Mouse (Mus musculus) T-helper 2 cell (primary cell): ENCODE data around the gene Acvr1b.

ENCODE experiments used
- in situ Hi-C: fragments of 300-600 bp; cut with MboI, MseI; formaldehyde crosslinking; loops from one replicate; pipeline ENCODE4 v1.15.1; 2025; ENCODE audit warnings: high pct_unique_total_duplicates

The Acvr1b gene

DNA sequence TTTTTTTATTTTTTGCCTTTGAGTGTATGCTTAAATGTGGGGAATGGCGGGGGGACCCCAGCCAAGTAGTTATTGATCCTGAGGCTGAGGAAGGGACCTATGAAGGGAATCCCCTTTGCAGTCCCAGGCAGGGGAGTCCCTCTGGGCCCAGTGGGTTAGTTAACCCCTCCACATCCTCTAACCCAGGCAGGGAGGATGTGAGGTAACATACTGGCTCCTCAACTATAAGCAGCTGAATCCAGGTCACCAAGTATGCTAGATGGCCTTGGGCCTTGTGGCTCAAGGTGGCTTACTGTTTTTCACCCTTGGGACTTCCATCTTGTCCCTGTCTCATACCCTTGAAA lies 73.3 kb downstream of the Acvr1b start:
- in situ Hi-C loops: no loop called here

DNA sequence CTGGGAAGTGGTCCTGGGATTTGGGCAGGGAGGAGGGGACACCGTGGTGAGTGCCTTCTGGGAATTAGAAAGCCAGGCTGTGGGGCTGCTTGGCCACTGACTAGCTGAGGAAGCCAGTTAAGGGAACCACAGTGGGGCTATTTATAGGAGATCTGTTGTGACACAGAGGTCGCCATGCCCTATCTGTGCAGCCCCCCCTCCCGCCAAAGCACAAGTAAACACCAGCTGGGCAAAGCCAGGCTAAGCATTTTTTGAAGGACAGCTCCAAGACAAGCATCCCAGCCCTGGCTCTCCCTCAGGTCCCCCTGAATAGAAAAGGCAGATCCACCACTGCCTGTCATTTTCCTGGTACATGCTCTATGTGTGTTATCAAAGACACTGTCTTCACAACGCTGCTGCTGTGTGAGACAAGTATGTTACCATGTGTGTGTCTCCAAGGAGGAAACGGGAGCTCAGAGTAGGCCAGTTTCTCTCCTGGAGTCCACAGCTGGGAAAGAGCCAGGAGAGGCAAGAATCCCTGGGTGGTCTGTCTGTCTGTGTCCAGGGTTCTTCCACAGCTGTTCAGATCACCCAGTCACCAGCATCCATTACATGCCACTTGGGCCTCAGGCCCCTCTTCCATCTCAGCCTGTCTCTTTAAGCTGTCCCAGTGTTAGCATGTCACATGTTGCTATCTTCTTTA lies 74.3 kb downstream of the Acvr1b start:
- in situ Hi-C loops: no loop called here

DNA sequence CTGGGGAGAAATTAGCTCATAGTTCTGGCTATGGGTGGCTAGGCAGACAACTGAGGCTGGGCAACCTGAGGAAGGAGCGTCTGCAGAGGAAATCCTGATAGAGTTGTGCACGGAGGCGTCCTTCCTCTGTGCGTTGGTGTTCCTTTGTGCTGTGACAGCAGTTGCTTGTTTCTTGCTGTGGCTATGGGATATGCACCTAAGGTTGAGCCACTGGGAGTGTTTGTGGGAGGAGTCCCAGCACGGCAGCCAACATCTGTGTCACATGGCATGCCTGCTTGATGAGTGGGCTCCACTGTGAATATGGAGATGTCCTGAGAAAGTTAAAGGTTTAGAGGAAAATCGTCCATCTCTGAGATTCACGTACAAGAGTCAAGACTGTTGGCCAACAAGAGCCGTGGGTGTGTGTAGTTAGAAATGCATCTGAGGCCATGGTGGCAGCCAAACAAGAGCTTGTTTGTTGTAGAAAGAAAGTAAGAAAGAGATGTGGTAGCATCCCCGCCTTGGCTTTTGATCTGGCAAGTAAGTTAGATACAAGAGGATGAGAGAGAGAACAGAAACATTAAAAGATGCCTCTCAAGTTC lies 76.4 kb downstream of the Acvr1b start:
- in situ Hi-C loops: no loop called here

DNA sequence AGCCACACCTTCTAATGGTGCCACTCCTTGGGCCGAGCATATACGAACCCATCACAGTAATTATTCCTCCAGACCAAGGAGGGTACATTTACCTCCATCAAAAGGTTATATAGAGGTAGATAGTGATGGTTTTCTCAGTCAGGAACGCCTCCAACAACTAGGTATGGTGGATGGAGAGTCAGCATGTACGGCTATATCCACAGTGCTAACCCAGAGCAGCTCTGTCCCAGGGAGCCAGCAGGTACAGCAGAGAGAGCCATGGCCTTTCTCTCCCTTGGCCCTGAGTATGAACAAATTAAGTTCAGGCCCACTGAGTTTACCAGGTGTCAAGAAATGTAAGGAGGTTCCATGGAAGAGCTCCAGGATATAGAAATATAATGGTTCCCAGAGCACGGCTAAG lies 78.1 kb downstream of the Acvr1b start:
- in situ Hi-C loops: no loop called here

DNA sequence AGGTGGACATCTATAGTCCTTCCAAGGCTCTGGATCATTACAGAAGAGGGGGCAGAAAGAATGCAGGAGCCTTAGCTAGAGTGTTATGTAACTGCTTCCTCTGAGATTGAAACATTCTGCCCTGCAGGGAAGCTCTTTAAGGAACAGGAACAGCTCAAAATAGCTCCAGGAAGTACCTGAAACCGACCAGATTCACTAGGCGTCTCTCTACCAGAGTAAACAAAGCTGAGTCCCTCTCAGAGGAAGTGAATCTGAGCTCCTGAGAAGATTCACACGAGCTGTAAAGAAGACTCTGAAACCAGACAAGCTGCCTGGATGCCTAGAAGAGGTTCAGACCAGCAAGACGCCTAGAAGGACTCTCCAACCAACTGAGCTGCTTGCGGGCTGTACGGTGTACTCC lies 78.7 kb downstream of the Acvr1b start:
- in situ Hi-C loops: no loop called here

DNA sequence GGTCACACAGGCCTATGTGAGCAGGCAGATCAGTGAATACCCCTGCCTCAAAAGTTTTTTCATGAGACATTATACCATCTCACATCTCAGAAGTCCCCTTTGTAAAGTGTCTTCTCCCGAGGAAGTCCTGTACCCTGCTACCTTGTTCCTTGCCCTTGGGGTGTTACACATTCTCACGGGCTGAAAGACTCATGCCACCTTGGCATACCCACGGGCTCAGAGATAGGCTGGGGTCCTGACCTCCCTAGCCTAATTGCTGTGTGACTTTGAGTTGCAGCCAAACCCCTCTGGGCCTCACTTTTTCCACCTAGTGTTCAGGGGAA lies 79.7 kb downstream of the Acvr1b start:
- in situ Hi-C loops: no loop called here

DNA sequence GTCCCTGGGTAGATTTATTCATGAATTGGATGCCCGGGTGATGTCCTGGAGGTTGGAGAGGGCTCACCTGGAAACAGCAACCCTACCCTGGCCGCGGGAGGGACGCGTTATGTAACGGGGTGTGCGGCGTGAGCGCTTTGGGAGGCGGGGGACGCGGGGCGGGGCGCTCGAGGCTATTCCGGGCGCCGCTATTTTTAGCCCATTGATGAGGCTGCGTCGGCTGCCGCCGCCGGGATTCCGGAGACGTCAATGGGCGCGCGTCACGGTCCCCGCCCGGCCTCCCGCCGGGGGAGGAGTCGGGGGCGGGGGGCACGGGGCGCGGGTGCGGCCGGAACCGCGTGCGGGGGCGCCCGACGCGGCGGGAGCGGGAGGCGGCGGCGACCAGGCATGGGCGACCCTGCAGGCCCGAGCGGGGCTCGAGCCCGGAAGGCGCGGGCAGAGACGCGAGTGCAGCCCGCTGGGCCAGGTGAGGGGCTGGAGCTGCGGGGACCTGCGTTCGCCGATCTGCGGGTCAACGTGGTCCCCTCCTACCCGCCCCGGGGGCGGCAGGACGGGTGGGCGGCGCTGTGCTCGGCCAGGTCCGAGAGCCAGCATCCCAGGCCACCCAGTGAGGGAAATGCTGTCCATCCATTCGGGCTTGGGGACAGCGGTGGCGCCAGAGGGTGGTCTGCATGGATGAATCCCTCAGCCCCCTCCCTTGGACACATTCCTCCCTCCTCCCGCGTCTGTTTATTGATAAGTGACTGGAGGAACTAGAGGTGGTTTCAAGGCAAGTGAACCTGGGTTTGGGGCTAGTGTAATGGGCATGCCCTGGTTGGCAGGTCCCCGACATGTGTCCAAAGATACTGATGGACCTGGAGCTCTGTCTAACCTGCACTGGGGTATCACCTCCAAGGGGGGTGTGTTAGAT lies 80.3 kb downstream of the Acvr1b start, which contains the start of gene Nr4a1:
Gene Nr4a1, plus strand, starts transcription at position 384 of the 910 bp plus-strand sequence.
- in situ Hi-C loops: no loop called here

DNA sequence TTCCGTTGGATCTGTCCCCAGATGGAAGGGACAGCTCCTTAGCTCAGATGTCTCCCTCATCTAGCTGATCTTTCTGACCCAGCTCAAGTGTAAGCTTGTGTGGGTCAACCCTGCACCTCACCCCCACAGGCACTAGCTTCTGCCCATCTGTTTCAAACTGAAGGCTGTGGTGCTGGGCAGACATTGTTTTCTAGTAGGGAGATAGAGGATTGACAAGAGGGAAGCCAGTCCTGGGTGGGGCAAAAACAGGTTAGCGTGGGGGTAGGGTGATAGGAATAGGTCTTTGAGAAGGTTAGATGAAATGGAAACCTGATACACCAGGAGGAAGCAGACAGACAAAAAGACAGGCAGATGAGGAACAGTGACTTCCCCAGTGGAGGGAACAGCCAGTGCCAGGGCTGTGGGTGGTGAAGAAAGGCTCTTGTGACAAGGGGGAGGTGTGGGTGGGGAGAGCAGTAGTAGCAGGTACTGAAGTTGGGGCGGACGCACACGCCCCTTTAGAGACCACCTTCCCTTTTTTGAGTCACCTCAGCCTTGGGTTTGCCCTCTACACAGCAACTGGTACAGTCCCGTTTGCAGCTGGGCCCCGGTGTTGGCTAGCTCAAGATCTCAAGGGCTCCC lies 82.1 kb downstream of the Acvr1b start:
- in situ Hi-C loops: no loop called here

DNA sequence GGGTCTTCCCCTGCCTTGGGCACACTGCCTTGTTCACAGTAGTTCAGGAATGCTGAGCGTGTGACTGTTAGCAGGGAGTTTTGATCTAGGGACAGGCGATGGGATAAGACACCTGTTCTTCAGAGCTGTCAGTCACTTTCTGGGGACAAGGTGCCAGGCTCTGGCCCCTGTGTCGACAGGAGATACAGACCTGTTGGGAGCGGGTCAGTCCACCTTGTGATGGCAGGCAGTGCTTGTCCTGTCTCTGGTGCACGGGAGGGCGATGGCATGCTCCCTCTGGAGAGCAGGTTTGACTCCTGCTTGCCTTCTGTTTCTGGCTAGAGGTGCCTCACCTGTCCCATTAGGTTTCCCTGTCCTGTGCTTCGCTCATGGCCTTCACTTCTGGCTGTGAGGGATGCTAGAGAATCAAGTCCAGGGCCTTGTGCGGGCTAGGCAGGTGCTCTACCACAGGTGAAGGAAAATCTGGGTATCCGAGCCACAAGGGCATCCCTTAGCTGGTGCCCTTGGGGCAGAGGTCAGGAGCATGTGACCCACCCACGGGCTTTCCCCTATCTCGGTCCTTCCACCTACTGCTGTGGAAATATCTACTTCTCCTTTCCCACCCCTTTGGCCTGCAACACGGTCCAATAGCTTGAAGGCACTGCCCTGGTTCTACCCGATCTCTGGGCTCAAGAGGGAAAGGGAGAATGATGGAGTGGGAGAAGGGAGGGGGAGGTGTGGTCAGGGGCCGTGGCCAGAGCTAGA lies 82.8 kb downstream of the Acvr1b start:
- in situ Hi-C loops: no loop called here

DNA sequence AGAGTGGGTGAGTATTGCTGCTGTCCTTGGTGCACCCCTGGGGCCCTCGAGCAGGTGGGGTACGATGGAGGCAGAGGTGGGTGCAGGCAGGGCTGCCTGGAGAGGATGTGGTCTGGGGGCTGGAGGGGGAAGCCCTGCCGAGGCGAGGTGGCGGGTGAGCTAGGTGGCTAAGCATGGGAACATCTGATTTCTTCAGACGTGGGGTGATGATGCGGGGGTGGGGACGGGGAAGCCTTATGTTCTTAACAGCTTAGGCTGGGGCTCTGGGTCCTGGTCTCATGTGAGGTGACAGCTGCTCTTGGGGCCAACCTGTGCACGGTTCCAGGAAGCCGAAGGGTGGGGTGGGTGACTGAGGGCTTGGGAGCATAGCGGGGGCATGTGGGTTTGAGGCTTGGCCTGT lies 84.6 kb downstream of the Acvr1b start:
- in situ Hi-C loops: no loop called here

DNA sequence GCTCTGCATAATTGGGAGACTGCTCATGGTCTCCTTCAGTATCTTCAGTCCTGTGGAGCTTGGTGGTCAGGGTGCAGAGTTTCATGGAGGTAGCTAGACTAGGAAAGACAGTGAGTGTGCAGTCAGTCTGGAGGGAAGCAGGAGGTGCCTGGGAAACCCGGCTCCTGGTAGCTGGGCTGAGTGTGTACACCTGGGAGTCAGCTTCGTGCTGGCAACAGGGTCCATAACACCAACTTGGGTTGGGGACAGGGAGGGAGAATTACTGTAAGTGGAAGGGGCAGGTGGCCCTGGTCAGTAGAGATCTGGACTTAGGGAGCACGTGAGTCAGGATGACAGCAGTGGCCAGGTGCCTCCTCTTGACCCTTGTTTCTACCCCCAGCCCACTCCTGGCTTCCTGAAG lies 86.1 kb downstream of the Acvr1b start:
- in situ Hi-C loops: loop anchor here (10.0 kb wide), 1 partner anchor 1255 kb away; the partner anchor contains the start of genes Map3k12 and Tarbp2

DNA sequence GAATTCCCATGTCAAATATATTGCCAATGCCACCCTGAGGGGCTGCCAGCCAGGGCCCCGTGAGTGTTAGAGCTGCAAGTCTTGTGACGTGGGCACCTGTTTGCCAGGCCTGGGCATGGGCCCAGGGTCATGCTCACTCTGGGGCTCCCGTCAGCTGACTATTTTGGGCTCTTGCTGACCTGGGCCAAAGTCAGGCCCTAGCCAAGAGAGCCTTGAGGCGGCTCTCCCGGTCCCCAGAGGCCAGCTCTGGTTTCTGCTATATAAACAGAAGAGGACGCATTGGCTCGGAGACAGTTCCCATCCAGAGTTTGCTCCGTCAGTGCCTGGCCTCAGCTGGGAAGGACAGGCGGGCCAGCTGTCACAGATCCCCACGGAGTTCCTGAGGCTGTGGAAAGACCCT lies 86.5 kb downstream of the Acvr1b start:
- in situ Hi-C loops: loop anchor here (10.0 kb wide), 1 partner anchor 1254 kb away; the partner anchor contains the start of genes Map3k12 and Tarbp2

DNA sequence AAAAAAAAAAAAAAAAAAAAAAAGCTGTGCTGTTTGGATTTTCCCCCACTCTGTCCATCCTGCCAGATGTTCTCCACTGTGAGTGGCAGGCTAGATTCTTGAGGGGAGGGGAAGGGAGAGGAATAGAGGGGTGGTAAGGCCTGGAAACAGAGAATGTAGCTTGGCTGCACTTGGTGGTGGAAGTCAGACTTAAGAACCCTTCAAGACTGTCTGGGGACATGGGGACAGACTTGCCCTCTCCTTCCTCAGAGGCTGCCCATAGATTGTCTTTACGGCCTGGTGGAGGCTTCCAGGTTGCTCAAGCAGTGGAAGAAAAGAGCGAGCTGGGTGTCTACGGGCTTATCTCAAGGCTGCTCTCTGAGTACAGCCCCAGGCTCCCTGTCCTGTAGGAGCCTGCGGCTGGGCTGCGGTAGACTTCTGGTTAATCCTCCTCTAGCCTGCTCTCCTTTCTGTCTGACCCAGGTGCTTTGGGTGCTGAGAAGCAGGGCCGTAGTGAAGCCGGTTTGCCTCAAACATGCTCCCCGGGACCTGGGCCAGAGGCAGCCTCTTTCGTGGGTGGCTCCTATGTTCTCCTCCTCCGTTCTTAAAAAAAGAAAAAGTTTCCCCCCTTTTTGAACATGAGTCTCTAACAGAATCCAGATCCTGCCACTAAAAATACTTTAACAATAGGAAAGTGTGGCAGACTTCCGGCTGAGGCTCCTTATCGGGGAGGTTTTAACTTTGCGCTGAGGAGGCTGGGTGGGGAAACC lies 87.2 kb downstream of the Acvr1b start:
- in situ Hi-C loops: loop anchor here (10.0 kb wide), 1 partner anchor 1254 kb away; the partner anchor contains the start of genes Map3k12 and Tarbp2

DNA sequence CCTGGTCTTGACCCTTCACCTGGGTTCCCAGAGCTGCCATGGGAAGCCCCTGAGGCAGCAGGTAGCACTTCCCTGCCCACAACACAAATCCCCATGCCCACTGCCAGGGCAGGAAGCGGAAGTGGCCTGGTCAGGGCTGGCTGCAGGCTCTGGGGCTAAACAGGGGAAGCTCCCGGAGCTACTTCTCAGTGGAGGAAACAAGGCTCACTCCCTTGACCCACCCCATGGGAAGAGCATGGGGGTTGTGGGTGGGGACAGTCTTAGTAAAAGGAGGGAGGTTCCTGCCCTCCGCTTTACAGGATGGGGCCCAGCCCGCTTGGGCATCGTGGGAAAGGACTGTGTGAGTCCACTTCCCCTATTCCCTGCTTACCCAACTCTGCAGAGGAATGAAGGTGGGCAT lies 88.6 kb downstream of the Acvr1b start:
- in situ Hi-C loops: loop anchor here (10.0 kb wide), 1 partner anchor 1252 kb away; the partner anchor contains the start of genes Map3k12 and Tarbp2
